Mouse (Mus musculus): ENCODE results near the gene Sptbn4. TPM values are rescaled to one million over a fixed set of nuclear protein-coding genes. Genes with fewer than 3 reads are reported as not detected.

Gene Sptbn4
- total RNA-seq, 2 experiments from 2014 or later: 89.7 to 99.2 TPM

GRCm38 (mm10) chr7:27319411-27319810 is 128.1 kb downstream of the Sptbn4 start:
- intact Hi-C loops (cut with DNase I): no loop called here
- no peak for DNase-seq (ENCODE audit: extremely low spot score in 1 of 2, low spot score in 2 of 2)

DNA sequence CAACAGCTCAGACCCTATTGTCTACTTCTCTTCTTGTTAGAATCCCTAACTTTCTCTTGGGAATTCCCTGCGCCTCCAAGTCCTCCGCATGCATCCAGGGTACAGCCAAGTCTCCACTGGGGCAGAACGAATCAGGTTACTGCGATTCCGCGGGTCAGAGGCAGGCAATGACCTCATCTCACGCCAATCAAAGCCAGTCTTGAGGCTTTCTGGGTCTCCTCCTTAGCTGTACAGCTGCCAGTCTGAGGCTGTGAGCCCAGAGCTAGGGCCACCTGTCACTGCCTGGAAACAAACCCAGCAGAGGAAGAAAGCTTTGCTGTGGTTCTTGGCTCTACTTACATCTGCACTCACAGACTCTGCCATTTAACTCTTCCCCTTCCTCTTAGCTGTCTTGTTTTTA is 131.5 kb downstream of the Sptbn4 start:
- intact Hi-C loops (cut with DNase I): no loop called here
- peak in 1 of 2 experiments; percentile 48 for DNase-seq (ENCODE audit: extremely low spot score in 1 of 2, low spot score in 2 of 2)

- DNase-seq (ENCODE audit: extremely low spot score in 1 of 2, low spot score in 2 of 2): no peak
- intact Hi-C loops (cut with DNase I): no loop called here
Observed at GRCm38 (mm10) chr7:27314393-27314792, 133.1 kb downstream of the Sptbn4 start.

DNA sequence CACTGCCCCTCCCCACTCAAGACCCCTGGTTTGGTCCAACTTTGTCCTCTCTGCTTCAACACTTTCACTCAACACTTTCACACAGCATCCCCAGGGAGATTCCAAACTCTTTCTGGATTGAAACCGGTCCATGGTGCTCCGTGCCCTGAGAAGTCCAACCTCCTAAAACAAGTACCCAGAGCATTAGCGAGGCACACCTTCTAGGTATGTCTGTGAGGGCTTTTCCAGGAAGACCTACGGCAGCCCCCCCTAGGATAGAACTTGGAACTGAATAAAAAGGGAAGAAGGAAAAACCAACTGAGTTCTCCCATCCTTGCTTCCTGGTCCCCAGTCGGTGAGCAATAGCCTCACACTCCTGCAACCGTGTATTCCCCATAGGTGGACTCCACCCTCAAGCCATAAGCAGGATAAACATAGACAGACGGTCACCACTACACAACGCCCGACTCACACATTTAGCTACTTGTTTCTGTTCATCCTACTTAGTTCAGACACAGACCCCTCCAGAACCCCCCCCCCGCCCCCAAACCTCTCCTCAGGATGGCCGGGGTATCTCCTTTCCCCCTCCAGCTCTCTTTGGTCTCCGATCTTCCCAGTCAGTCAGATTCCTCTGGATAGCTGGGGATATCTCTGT is 135.7 kb downstream of the Sptbn4 start:
- no peak for DNase-seq (ENCODE audit: extremely low spot score in 1 of 2, low spot score in 2 of 2)
- intact Hi-C loops (cut with DNase I): no loop called here

DNA sequence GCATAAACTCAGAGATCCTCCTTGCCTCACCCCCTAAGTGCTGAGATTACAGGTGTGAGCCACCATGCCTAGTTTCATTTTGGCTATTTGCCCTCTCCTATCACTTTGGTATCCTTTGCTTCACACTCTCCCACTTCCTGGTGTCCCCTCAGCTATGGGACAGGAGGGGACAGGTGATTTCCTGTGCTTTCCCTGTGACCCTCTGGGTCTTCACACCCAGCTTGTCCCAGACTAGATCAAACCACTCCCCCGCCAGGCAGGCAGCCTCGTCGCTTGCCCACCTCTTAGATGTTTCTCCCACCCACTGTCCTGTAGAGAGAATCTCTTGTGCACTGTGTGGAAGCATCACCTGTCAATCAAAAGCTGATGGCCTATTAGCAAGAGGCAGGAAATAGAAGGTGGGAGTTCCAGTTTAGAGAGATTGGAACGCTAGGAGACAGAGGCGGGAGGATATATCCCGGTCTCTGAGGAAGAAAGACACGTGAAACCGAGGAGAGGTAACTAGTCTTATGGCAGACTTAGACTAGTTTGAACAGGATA is 136.4 kb downstream of the Sptbn4 start:
- intact Hi-C loops (cut with DNase I): no loop called here
- no peak for DNase-seq (ENCODE audit: extremely low spot score in 1 of 2, low spot score in 2 of 2)

- DNase-seq (ENCODE audit: extremely low spot score in 1 of 2, low spot score in 2 of 2): peak in 1 of 2 experiments; percentile 71
- intact Hi-C loops (cut with DNase I): no loop called here
Observed at GRCm38 (mm10) chr7:27310306-27310705, 137.2 kb downstream of the Sptbn4 start.

DNA sequence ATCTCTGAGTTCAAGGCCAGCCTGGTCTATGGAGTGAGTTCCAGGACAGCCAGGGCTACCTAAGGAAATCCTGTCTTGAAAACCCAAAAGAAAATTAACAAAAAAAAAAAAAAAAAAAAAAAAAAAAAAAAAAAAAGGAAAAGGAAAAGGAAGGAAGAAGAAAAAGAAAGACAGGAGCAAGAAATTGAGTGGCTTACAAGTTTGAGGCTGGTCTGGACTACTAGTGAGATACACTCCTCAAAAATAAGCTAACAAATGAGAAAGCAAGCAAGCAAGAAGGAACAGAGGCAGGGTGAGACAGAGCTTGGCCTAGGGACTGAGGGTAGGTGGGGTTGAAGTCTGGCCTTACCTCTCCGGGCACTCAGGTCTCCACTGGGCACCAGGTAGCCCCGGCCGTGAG is 137.7 kb downstream of the Sptbn4 start:
- intact Hi-C loops (cut with DNase I): no loop called here
- no peak for DNase-seq (ENCODE audit: extremely low spot score in 1 of 2, low spot score in 2 of 2)

DNA sequence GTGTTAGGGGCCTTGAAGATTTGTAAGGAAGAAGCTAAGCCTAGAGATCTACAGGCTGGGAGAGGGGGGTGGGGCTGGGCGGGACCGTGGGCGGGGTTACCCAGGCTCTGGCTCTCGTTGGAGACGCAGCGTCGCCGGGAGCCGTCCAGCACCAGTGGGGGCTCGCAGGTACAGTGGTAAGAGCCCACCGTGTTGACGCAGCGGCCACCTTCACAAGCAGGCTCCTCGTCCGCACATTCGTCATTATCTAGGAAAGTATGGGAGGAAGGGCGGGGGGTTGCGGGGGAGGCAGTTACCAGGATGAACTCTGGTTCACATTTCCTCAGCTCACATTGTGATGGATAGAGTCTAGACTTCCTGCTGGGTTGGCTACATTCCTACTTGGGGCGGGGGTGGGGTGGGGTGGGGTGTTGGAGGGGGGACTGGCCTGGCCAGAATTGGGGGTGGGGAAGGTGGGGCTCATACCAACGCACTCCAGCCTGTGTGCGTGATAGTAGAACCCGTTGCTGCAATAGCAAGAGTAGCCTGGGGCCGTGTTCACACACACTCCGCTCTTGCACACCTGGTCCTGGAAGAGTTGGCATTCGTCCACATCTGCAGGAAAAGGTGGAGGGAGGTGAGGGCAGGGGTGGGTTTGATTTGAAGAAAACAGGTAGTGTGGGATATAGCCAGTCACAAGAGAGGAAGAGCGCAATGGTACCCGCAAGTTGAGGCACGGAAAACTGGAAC is 138.5 kb downstream of the Sptbn4 start:
- intact Hi-C loops (cut with DNase I): no loop called here
- no peak for DNase-seq (ENCODE audit: extremely low spot score in 1 of 2, low spot score in 2 of 2)

GRCm38 (mm10) chr7:27307551-27307950 is 139.9 kb downstream of the Sptbn4 start:
- DNase-seq (ENCODE audit: extremely low spot score in 1 of 2, low spot score in 2 of 2): no peak
- intact Hi-C loops (cut with DNase I): no loop called here

Other genes with a start within 250 kb of the Sptbn4 start
- 1 to 10 TPM; 7.6 to 8.7 TPM for gene Itpkc, start 219.0 kb downstream of the Sptbn4 start, total RNA-seq (2021)
- 10 to 100 TPM; 28.3 TPM for gene Coq8b, start 214.7 kb downstream of the Sptbn4 start, total RNA-seq (2021)
- gene Numbl, start 189.3 kb downstream of the Sptbn4 start, total RNA-seq (2021): 100 to 1,000 TPM; 117 to 126 TPM
- 10 to 100 TPM; 52.3 to 57.5 TPM for gene Ltbp4, start 110.0 kb downstream of the Sptbn4 start, total RNA-seq (2021)
- 10 to 100 TPM; 24.7 to 27.9 TPM for gene Shkbp1, start 91.7 kb downstream of the Sptbn4 start, total RNA-seq (2021)
- gene Gm20479, start 90.3 kb downstream of the Sptbn4 start, total RNA-seq (2021): not detected
- 10 to 100 TPM; 11.8 to 12.7 TPM for gene Blvrb, start 292 bp upstream of the Sptbn4 start, total RNA-seq (2021)
- gene Sertad3, start 26.1 kb upstream of the Sptbn4 start, total RNA-seq (2021): 1 to 10 TPM; 2.5 to 3.2 TPM
- gene Sertad1, start 39.2 kb upstream of the Sptbn4 start, total RNA-seq (2021): 1 to 10 TPM; 6.0 to 7.0 TPM
- 1 to 10 TPM; 1.4 TPM for gene Prx, start 51.6 kb upstream of the Sptbn4 start, total RNA-seq (2021)
- under 1 TPM; 0.26 to 0.34 TPM for gene Hipk4, start 75.6 kb upstream of the Sptbn4 start, total RNA-seq (2021)
- gene Pld3, start 105.5 kb upstream of the Sptbn4 start, total RNA-seq (2021): 100 to 1,000 TPM; 520 to 550 TPM
- gene 2310022A10Rik, start 105.5 kb upstream of the Sptbn4 start, total RNA-seq (2021): 10 to 100 TPM; 23.1 to 26.2 TPM
- gene Akt2, start 143.9 kb upstream of the Sptbn4 start, total RNA-seq (2021): 100 to 1,000 TPM in 1 of 2 experiments, 10 to 100 TPM in 1; 92.2 to 103 TPM
- gene Ttc9b, start 206.2 kb upstream of the Sptbn4 start, total RNA-seq (2021): 100 to 1,000 TPM; 139 to 145 TPM
- gene Map3k10, start 226.9 kb upstream of the Sptbn4 start, total RNA-seq (2021): 100 to 1,000 TPM; 220 to 227 TPM
- gene Zfp607b, start 241.7 kb upstream of the Sptbn4 start, total RNA-seq (2021): 1 to 10 TPM; 8.3 to 9.8 TPM